Mouse (Mus musculus): ENCODE results near the gene Sntb2. TPM values are rescaled to one million over a fixed set of nuclear protein-coding genes. Genes with fewer than 3 reads are reported as not detected.
A peak's percentile ranks its signal among the peaks of the same experiment; 100 is the strongest.

Gene Sntb2
- total and polyA plus RNA-seq, 3 experiments = 3.6 to 3.8 TPM; not detected in 1

GRCm38 (mm10) chr8:107040632-107041031, 105.1 kb downstream of the Sntb2 start:
- Histone ChIP-seq H3K36me3 (ENCODE audit: control insufficient read depth in 1 of 2, insufficient read depth in 2 of 2, low read length in 2 of 2) (peaks cover 0 to 17% of the 10 kb centered on the region in 2 experiments; a peak in 2 of 4 replicates), H3K4me1 (ENCODE audit: control insufficient read depth in 1 of 2, insufficient read depth in 2 of 2, low read length in 2 of 2) (no peaks in the 10 kb centered on the region), H3K9me3 (replicated peaks; ENCODE audit: insufficient read depth, low read length) (no peaks in the 10 kb centered on the region), H3K27me3 (ENCODE audit: control insufficient read depth in 1 of 2, insufficient read depth in 2 of 2, low read length in 2 of 2) (no peaks in the 10 kb centered on the region), H3K27ac (ENCODE audit: control insufficient read depth, low read depth, low read length) (no peak overlapping the region), H3K9ac (ENCODE audit: control insufficient read depth, low read depth, low read length, poor library complexity, severe bottlenecking) (no peak overlapping the region), H3K79me2 (ENCODE audit: control insufficient read depth, insufficient read depth, low read length, poor library complexity) (0 out of 2 replicates have a peak, but pooled peaks cover 1% of the 10 kb centered on the region), H3K4me3 (ENCODE audit: control insufficient read depth in 1 of 2, insufficient read depth in 1 of 2, low read depth in 2 of 2, low read length in 2 of 2) (no peak overlapping the region)
- DNase-seq (ENCODE audit: low read depth, low spot score) = peak; percentile 48
- TF ChIP-seq UBTF (IDR thresholded peaks at IDR 0.05; ENCODE audit: borderline replicate concordance, insufficient read depth, low read depth, low read length) (no peak), RAD21 (IDR thresholded peaks at IDR 0.05; ENCODE audit: low read depth, low read length) (no peak), SMC3 (IDR thresholded peaks at IDR 0.05; ENCODE audit: low read depth, low read length) (no peak), ZNF384 (IDR thresholded peaks at IDR 0.05; ENCODE audit: low read depth, low read length) (no peak), ETS1 (IDR thresholded peaks at IDR 0.05; ENCODE audit: low read depth, low read length) (0 out of 2 replicates have a peak, but pooled peaks have one; percentile 6), HCFC1 (IDR thresholded peaks at IDR 0.05; ENCODE audit: low read depth, low read length) (no peak)

GRCm38 (mm10) chr8:107045478-107045877, 109.9 kb downstream of the Sntb2 start:
- H3K4me1 ChIP-seq (ENCODE audit: control insufficient read depth in 1 of 2, insufficient read depth in 2 of 2, low read length in 2 of 2) = peaks cover 0 to 6% of the 10 kb centered on the region in 2 experiments; a peak in 2 of 4 replicates

GRCm38 (mm10) chr8:107046976-107047375, 111.4 kb downstream of the Sntb2 start:
- Histone ChIP-seq H3K9ac (ENCODE audit: control insufficient read depth, low read depth, low read length, poor library complexity, severe bottlenecking) (no peak overlapping the region; the same call in 1 of the 2 replicates), H3K4me1 (ENCODE audit: control insufficient read depth in 1 of 2, insufficient read depth in 2 of 2, low read length in 2 of 2) (peaks cover 0 to 6% of the 10 kb centered on the region in 2 experiments; a peak in 2 of 4 replicates), H3K27me3 (ENCODE audit: control insufficient read depth in 1 of 2, insufficient read depth in 2 of 2, low read length in 2 of 2) (no peaks in the 10 kb centered on the region), H3K36me3 (ENCODE audit: control insufficient read depth in 1 of 2, insufficient read depth in 2 of 2, low read length in 2 of 2) (peaks cover 14 to 15% of the 10 kb centered on the region in 2 experiments), H3K4me3 (ENCODE audit: control insufficient read depth in 1 of 2, insufficient read depth in 1 of 2, low read depth in 2 of 2, low read length in 2 of 2) (no peak overlapping the region), H3K27ac (ENCODE audit: control insufficient read depth, low read depth, low read length) (no peak overlapping the region), H3K79me2 (ENCODE audit: control insufficient read depth, insufficient read depth, low read length, poor library complexity) (peaks cover 25% of the 10 kb centered on the region), H3K9me3 (replicated peaks; ENCODE audit: insufficient read depth, low read length) (no peaks in the 10 kb centered on the region)
- TF ChIP-seq KAT2A (conservative IDR thresholded peaks at IDR 0.05; ENCODE audit: low read depth, low read length) (no peak), NELFE (IDR thresholded peaks at IDR 0.05; ENCODE audit: low read depth, low read length) (no peak), SMC3 (IDR thresholded peaks at IDR 0.05; ENCODE audit: low read depth, low read length) (no peak), GATA1 (IDR thresholded peaks at IDR 0.05; ENCODE audit: low read depth, low read length) (no peak), USF2 (IDR thresholded peaks at IDR 0.05; ENCODE audit: borderline replicate concordance in 1 of 2, insufficient read depth in 1 of 2, low read depth in 1 of 2, low read length in 2 of 2) (no peak), POLR2AphosphoS2 (IDR thresholded peaks at IDR 0.05; ENCODE audit: low read length) (no peak), CHD1 (IDR thresholded peaks at IDR 0.05; ENCODE audit: low read depth, low read length) (no peak), ZNF384 (IDR thresholded peaks at IDR 0.05; ENCODE audit: low read depth, low read length) (no peak), USF1 (IDR thresholded peaks at IDR 0.05; ENCODE audit: low read depth, low read length) (no peak), E2F4 (IDR thresholded peaks at IDR 0.05; ENCODE audit: borderline replicate concordance, low read depth, low read length) (no peak), MAZ (IDR thresholded peaks at IDR 0.05; ENCODE audit: low read depth, low read length) (no peak), POLR2A (IDR thresholded peaks at IDR 0.05; ENCODE audit: control insufficient read depth in 1 of 2, insufficient read depth in 1 of 2, low read depth in 1 of 2, low read length in 2 of 2, poor library complexity in 1 of 2) (no peak), UBTF (IDR thresholded peaks at IDR 0.05; ENCODE audit: borderline replicate concordance, insufficient read depth, low read depth, low read length) (no peak), ZC3H11A (IDR thresholded peaks at IDR 0.05; ENCODE audit: low read depth, low read length) (no peak), ELF1 (IDR thresholded peaks at IDR 0.05; ENCODE audit: low read depth, low read length) (no peak), CHD2 (IDR thresholded peaks at IDR 0.05; ENCODE audit: low read length) (no peak), CTCF (IDR thresholded peaks at IDR 0.05 in 2 of 3, conservative IDR thresholded peaks at IDR 0.05 in 1 of 3; ENCODE audit: control insufficient read depth in 1 of 3, insufficient read depth in 1 of 3, low read depth in 2 of 3, low read length in 3 of 3, poor library complexity in 1 of 3, severe bottlenecking in 1 of 3) (no peak), TAL1 (IDR thresholded peaks at IDR 0.05; ENCODE audit: low read length) (no peak)
- DNase-seq (ENCODE audit: low read depth, low spot score) = no peak

More at GRCm38 (mm10) chr8:107045478-107045877, 109.9 kb downstream of the Sntb2 start:
- H3K27me3 ChIP-seq (ENCODE audit: control insufficient read depth in 1 of 2, insufficient read depth in 2 of 2, low read length in 2 of 2) = no peaks in the 10 kb centered on the region
- H3K9me3 ChIP-seq (replicated peaks; ENCODE audit: insufficient read depth, low read length) = no peaks in the 10 kb centered on the region
- no peak for DNase-seq (ENCODE audit: low read depth, low spot score)
- H3K4me3 ChIP-seq (ENCODE audit: control insufficient read depth in 1 of 2, insufficient read depth in 1 of 2, low read depth in 2 of 2, low read length in 2 of 2) = no peak overlapping the region
- H3K27ac ChIP-seq (ENCODE audit: control insufficient read depth, low read depth, low read length) = no peak overlapping the region
- peaks cover 14 to 22% of the 10 kb centered on the region in 2 experiments for H3K36me3 ChIP-seq (ENCODE audit: control insufficient read depth in 1 of 2, insufficient read depth in 2 of 2, low read length in 2 of 2)
- peaks cover 24% of the 10 kb centered on the region for H3K79me2 ChIP-seq (ENCODE audit: control insufficient read depth, insufficient read depth, low read length, poor library complexity)
- H3K9ac ChIP-seq (ENCODE audit: control insufficient read depth, low read depth, low read length, poor library complexity, severe bottlenecking) = no peak overlapping the region
- TF ChIP-seq USF2 (IDR thresholded peaks at IDR 0.05; ENCODE audit: borderline replicate concordance in 1 of 2, insufficient read depth in 1 of 2, low read depth in 1 of 2, low read length in 2 of 2) (no peak), POLR2AphosphoS2 (IDR thresholded peaks at IDR 0.05; ENCODE audit: low read length) (peak; percentile 54; the same call in 1 of the 2 replicates), ZMIZ1 (IDR thresholded peaks at IDR 0.05; ENCODE audit: low read depth, low read length) (no peak)
